Mouse (Mus musculus): ENCODE measurements around the gene Rxrg. TPM values are rescaled to one million over a fixed set of nuclear protein-coding genes. Genes with fewer than 3 reads are reported as not detected.

Rxrg gene
- total and polyA plus RNA-seq, 2 experiments from 2014 or later: 3.0 to 4.7 TPM

GRCm38 (mm10) chr1:167660521-167661101 lies 62.4 kb downstream of the Rxrg start:
- Histone ChIP-seq H3K9me3 (replicated peaks; ENCODE audit: control insufficient read depth, low read length) (no peaks in the 10 kb centered on the region), H3K4me2 (ENCODE audit: low read depth, low read length) (peak overlapping the region; percentile 58), H3K4me1 (ENCODE audit: control insufficient read depth, insufficient read depth) (no peaks in the 10 kb centered on the region), H3K27ac (ENCODE audit: low read depth) (no peak overlapping the region), H3K9ac (replicated peaks; ENCODE audit: low read depth, low read length) (no peak overlapping the region; the same call in 1 of the 2 replicates), H3K4me3 (ENCODE audit: low read depth, low read length) (peak overlapping the region; percentile 27), H3K27me3 (ENCODE audit: control insufficient read depth, insufficient read depth, low read length) (peaks cover 42% of the 10 kb centered on the region), H3K36me3 (replicated peaks; ENCODE audit: control insufficient read depth, insufficient read depth, low read length) (no peaks in the 10 kb centered on the region)
- no peak for TF ChIP-seq CTCF (IDR thresholded peaks at IDR 0.05; ENCODE audit: low read depth)
- DNase-seq (ENCODE audit: low spot score) (no peak), ATAC-seq (ENCODE audit: insufficient read depth, low read depth) (peak; percentile 24; the same call in 1 of the 2 replicates)
- 2% methylated on average over 21 of the region's 21 CpGs for WGBS

- no peaks in the 10 kb centered on the region for H3K36me3 ChIP-seq (replicated peaks; ENCODE audit: control insufficient read depth, insufficient read depth, low read length)
- peak overlapping the region; percentile 58 for H3K4me2 ChIP-seq (ENCODE audit: low read depth, low read length)
- H3K27me3 ChIP-seq (ENCODE audit: control insufficient read depth, insufficient read depth, low read length): peaks cover 42% of the 10 kb centered on the region
- no peak overlapping the region for H3K27ac ChIP-seq (ENCODE audit: low read depth)
- H3K4me1 ChIP-seq (ENCODE audit: control insufficient read depth, insufficient read depth): no peaks in the 10 kb centered on the region
- WGBS: 3% methylated on average over 19 of the region's 19 CpGs
- TF ChIP-seq EP300 (IDR thresholded peaks at IDR 0.05; ENCODE audit: low read depth): no peak
- DNase-seq (ENCODE audit: low spot score): no peak
- peak; percentile 64 for ATAC-seq (ENCODE audit: insufficient read depth, low read depth)
- no peak overlapping the region; the same call in 1 of the 2 replicates for H3K9ac ChIP-seq (replicated peaks; ENCODE audit: low read depth, low read length)
- H3K9me3 ChIP-seq (replicated peaks; ENCODE audit: control insufficient read depth, low read length): no peaks in the 10 kb centered on the region
- H3K4me3 ChIP-seq (ENCODE audit: low read depth, low read length): peak overlapping the region; percentile 27; the same call in 1 of the 2 replicates
Measured at GRCm38 (mm10) chr1:167661123-167661522, 62.9 kb downstream of the Rxrg start.

GRCm38 (mm10) chr1:167663136-167663535 lies 65.0 kb downstream of the Rxrg start:
- no peak for ATAC-seq (ENCODE audit: insufficient read depth, low read depth)
- 0 out of 2 replicates have a peak, but pooled peaks cover 4% of the 10 kb centered on the region for H3K4me1 ChIP-seq (ENCODE audit: control insufficient read depth, insufficient read depth)
- TF ChIP-seq CTCF (IDR thresholded peaks at IDR 0.05; ENCODE audit: low read depth) (no peak), EP300 (IDR thresholded peaks at IDR 0.05; ENCODE audit: low read depth) (no peak)
- H3K4me2 ChIP-seq (ENCODE audit: low read depth, low read length): no peak overlapping the region
- no peak for DNase-seq (ENCODE audit: low spot score)
- no peak overlapping the region for H3K4me3 ChIP-seq (ENCODE audit: low read depth, low read length)
- no peak overlapping the region for H3K9ac ChIP-seq (replicated peaks; ENCODE audit: low read depth, low read length)
- H3K27me3 ChIP-seq (ENCODE audit: control insufficient read depth, insufficient read depth, low read length): peaks cover 33% of the 10 kb centered on the region
- 65% methylated on average over 5 of the region's 5 CpGs for WGBS
- no peaks in the 10 kb centered on the region for H3K9me3 ChIP-seq (replicated peaks; ENCODE audit: control insufficient read depth, low read length)
- no peak overlapping the region for H3K27ac ChIP-seq (ENCODE audit: low read depth)
- H3K36me3 ChIP-seq (replicated peaks; ENCODE audit: control insufficient read depth, insufficient read depth, low read length): no peaks in the 10 kb centered on the region

GRCm38 (mm10) chr1:167669796-167670195 lies 71.6 kb downstream of the Rxrg start:
- no peaks in the 10 kb centered on the region for H3K9me3 ChIP-seq (replicated peaks; ENCODE audit: control insufficient read depth, low read length)
- H3K27ac ChIP-seq (ENCODE audit: low read depth): no peak overlapping the region
- no peak overlapping the region for H3K4me2 ChIP-seq (ENCODE audit: low read depth, low read length)
- H3K27me3 ChIP-seq (ENCODE audit: control insufficient read depth, insufficient read depth, low read length): peaks cover 17% of the 10 kb centered on the region
- WGBS: 31% methylated on average over 6 of the region's 6 CpGs
- 0 out of 2 replicates have a peak, but pooled peaks cover 4% of the 10 kb centered on the region for H3K4me1 ChIP-seq (ENCODE audit: control insufficient read depth, insufficient read depth)
- DNase-seq (ENCODE audit: low spot score) (no peak), ATAC-seq (ENCODE audit: insufficient read depth, low read depth) (no peak)
- no peak overlapping the region for H3K9ac ChIP-seq (replicated peaks; ENCODE audit: low read depth, low read length)
- TF ChIP-seq CTCF (IDR thresholded peaks at IDR 0.05; ENCODE audit: low read depth) (peak; percentile 67), EP300 (IDR thresholded peaks at IDR 0.05; ENCODE audit: low read depth) (no peak)
- H3K4me3 ChIP-seq (ENCODE audit: low read depth, low read length): no peak overlapping the region
- no peaks in the 10 kb centered on the region for H3K36me3 ChIP-seq (replicated peaks; ENCODE audit: control insufficient read depth, insufficient read depth, low read length)

GRCm38 (mm10) chr1:167672433-167672987 lies 74.3 kb downstream of the Rxrg start:
- peaks cover 17% of the 10 kb centered on the region for H3K27me3 ChIP-seq (ENCODE audit: control insufficient read depth, insufficient read depth, low read length)
- no peak overlapping the region for H3K4me2 ChIP-seq (ENCODE audit: low read depth, low read length)
- no peak for ATAC-seq (ENCODE audit: insufficient read depth, low read depth)

More at GRCm38 (mm10) chr1:167672433-167672987, 74.3 kb downstream of the Rxrg start:
- TF ChIP-seq EP300 (IDR thresholded peaks at IDR 0.05; ENCODE audit: low read depth) (no peak), CTCF (IDR thresholded peaks at IDR 0.05; ENCODE audit: low read depth) (no peak)
- Histone ChIP-seq H3K27ac (ENCODE audit: low read depth) (no peak overlapping the region), H3K4me1 (ENCODE audit: control insufficient read depth, insufficient read depth) (0 out of 2 replicates have a peak, but pooled peaks cover 3% of the 10 kb centered on the region), H3K9me3 (replicated peaks; ENCODE audit: control insufficient read depth, low read length) (no peaks in the 10 kb centered on the region), H3K36me3 (replicated peaks; ENCODE audit: control insufficient read depth, insufficient read depth, low read length) (no peaks in the 10 kb centered on the region), H3K9ac (replicated peaks; ENCODE audit: low read depth, low read length) (no peak overlapping the region), H3K4me3 (ENCODE audit: low read depth, low read length) (no peak overlapping the region)
- DNase-seq (ENCODE audit: low spot score): no peak
- 15% methylated on average over 17 of the region's 17 CpGs for WGBS

Measured in heart, postnatal 0 days (tissue).